Mouse (Mus musculus): Measurements from ENCODE around the gene Espn.

Gene Espn

DNA sequence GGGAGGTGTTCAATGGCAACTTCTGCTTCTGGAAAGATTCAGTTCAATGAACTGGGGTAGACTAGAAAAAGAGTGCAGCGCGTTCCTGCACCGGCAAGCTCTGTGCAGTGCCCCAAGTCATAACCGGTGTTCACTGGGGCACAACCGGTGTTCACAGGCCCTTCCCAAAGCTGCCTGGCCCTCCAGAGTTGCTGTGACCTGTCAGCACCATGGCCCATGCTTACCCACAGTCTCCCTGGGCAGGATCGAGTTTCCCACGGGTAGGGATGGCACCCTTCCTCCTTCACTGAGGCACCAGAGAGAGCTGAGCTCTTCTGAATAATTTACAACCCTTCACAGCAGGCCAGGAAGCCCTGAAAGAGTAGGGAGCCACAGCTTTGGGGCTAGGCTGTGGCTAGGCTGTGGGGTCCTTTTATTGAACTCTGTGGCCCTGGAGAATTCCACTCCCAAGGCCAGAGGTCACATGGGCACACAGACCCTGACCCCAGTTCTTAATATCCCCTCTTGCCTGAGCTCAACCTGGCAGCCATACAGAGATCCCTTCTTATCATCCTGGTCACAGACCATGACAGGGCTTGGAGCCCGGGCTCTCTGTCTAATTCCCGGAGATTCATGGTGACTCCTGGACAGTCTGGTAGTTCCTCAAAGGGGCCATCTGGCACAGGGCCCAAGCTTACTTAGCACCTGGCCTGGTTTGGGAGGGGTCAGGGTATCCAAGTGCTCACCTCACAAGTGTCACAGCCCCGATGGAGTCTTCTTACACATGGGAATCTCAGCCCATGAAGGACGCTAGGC is 5.9 kb downstream of the Espn start:
- DNase-seq, result no peak

DNA sequence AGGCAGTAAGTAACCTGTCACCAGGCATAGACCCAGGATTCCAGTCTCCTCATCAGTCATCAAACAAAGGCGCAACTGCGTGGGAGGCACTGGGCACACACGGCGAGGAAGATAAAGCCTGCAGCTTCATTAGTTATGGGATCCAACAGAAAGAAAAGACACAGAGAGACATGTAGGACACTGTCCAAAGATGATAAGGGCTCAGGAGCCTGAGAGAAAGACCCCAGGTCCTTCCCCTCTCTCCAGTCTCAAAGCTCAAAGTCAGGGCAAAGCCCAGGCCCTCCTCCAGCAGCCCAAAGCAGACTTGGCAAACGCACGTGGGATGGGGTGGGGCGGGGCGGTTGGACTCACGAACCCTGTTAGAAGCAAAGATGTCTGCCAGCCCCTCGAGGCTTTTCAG is 6.7 kb downstream of the Espn start:
- DNase-seq, result no peak

DNA sequence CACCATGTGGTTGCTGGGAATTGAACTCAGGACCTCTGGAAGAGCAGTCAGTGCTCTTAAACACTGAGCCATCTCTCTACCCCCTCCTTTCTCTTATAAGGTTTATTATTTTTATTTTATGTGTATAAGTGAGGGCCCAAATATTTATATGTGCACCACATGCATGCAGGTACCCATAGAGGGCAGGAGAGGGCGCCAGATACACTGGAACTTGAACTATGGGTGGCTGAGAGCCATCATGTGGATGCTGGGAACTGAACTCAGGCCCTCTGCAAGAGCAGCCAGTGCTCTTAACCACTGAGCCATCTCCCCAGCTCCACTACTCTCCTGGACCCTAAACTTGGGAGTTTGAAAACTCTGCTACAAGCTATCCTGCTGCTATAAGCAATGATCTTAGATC is 8.5 kb downstream of the Espn start:
- DNase-seq, result no peak

DNA sequence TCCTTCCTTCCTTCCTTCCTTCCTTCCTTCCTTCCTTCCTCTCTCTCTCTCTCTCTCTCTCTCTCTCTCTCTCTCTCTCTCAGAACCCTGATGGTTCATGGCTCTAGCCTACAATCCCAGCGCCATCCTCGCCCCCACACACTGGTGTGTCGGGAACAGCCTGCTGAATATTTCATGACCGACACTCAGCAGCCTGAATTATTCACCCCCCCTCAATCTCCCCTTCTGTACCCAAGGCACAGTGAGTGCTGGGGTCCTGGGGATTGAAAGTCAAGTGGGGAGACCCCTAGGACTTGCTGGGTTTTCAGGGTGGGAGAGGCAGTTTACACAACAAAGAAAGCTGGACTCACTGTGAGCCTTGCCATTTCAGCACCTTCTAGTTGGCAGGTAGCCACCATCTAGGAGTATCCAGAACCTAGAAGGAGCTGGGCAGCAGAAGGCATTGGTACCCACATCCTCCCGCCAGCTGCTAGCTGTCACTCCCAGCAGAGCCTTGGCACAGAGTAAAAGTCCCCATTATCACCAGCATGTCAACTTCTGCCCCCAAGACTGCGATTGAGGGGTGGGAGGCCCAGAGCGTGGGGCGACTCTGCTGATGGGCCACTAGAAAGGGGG is 10.5 kb downstream of the Espn start:
- DNase-seq, result no peak

DNA sequence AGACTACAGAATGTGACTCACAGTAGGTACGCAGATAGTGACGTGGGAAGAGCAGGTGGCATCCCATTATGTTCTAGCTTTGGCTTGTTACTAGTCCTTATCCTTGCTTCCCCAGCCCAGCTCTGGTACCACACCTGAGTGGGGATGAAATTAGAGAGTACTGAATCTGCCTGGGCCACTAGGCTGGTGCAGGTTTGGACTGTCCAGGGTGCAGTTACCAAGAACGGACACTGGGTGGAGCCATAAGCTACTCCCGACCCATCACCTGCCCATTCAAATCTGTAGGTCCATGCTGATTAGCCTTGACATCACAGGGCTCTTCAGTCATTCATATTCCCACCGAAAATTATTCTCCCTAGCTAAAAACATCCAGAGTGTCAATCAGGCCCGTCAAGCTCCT is 11.7 kb downstream of the Espn start:
- DNase-seq, result peak; percentile 63

DNA sequence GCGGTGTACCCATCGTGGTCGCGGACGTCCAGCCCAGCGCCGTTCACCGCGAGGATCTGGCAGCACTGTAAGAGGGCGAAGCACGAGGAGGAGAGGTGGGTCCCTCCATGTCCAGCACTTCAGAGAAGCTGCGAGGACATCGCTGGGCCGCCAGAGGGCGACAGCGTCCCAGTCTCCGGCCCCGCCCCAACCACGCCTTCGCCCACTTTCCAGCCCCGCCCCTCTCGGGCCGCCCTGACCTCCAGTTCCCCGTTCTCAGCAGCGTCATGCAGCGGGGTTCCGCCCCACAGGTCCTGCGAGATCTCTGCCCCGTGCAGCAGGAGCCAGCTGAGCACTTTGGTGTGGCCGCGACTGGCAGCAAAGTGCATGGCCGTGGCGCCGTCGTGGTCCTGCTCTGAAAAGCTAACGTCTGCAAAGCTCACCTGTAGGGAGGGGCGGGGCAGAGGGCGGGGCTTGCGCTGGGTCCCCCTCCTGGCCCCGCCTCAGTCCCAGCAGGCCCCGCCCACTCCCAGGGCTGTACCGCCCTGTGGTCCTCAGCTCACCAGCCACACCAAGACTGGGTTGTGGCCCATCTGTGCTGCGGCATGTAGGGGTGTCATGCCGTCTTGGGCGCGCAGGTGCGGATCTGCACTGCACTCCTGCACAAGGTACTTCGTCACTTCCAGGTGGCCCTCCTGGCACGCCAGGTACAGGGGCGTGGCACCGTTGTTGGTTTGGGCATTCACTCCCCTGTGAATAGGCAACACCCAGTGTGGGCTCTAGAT is 13.5 kb downstream of the Espn start:
- DNase-seq, result peak; percentile 92

DNA sequence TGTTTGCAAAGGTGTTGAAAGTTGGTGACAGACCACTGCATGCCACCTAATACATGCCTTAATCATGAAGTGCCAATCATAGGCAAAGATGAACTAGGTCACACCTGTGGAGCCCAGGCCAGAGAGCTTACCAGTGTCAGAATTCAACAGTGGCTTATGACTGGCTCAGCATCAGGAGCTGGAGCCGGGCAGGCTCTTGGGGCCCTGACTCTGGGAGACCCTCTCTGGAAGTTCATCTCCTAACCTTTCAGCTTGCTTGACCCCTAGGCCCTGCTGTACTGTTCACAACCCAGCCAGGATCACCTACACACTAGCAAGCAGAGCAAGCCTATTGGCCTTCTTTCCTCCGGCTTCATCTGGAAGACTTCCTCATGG is 15.3 kb downstream of the Espn start:
- no peak for DNase-seq

DNA sequence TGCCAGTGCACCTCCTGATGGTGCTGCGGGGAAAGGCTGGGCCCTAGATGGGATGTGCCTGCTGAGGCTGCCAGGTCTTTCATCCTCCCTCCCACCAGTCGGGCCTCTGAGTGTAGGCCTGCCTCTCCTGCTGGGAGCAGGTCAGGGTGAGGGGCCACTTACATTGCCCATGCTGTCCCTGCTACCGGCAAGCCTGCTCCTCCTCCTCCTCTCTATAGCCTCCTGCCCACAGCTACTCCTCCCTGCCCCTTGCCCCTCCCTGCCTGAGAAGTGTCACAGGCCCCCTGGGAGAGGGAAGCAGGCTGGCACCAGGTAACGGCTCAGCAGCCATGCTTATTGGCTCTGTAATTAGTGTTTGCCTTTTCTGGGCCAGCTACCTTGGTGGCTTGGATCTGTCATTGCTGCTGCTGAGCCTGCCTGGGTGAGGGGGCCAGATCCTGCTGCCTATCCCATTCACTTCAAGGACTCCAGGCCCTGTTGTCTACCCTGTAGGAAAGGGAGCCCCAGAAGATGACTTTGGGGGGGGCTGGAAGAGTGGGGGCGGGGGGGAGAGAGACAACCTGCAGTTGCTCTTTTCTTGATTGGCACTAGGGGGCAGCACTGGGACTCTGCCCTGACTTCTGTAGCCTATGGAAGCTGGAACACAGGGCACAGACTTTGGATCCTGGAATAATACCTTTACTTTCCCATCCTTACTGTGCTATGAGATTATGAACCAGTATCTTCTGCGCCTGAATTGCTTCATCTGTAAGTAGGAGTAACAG is 15.9 kb downstream of the Espn start:
- DNase-seq, result no peak

DNA sequence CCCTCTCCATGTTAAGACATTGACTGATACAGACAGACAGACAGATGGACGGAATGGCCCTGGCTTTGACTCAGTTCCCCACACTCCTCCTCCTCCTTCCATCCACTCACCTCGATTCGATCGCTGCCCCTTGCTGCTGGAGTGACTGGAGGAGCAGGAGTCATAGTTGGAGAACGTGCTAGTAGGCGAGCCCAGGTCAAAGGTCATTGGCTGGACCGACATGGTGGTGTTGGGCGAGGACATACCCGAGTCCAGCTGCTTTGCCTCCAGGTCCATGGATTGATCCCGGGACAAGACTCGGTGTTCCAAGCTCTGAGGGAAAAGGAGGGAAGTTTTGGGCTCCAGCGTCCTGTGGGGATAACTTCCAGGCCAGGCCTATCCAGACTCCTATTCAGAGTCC is 16.8 kb downstream of the Espn start:
- no peak for DNase-seq

DNA sequence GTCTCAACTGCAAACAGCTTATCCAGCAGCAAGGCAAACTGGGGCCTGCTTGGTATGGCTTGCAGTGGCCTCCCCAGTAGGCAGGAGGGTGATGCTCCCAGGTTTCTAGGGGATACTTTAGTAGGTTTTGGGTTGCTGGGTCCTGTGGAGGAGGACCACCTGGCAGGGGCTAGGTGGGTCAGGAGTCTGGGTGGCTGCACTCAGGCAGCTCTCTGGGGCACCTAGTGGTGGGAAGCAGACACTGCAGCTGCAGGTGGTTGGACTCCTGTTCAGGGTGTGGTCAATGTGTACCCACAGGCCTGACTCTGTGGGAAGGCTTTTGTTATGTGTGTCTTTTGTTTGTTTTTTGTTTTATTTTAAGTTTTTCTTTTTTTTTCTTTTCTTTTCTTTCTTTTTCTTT is 17.7 kb downstream of the Espn start:
- peak; percentile 66 for DNase-seq

DNA sequence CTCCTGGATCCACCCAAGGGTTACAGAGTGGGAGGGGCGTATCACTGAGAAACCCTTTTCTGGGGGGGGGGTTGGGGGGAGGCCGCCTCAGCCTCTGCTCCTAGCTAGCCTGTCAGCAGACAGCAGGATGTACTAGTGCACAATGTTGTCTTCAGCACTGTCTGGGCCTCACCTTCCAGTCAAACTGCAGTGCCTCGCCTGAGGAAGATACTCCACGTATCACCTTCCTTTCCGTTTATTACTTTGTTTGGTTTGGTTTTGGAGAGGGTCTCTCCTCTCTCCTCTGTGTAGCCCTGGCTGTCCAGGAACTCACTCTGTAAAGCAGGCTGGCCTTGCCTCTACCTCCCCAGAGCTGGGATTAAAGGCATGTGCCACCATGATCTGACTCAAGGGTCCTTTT is 19.0 kb downstream of the Espn start:
- DNase-seq, result no peak

DNA sequence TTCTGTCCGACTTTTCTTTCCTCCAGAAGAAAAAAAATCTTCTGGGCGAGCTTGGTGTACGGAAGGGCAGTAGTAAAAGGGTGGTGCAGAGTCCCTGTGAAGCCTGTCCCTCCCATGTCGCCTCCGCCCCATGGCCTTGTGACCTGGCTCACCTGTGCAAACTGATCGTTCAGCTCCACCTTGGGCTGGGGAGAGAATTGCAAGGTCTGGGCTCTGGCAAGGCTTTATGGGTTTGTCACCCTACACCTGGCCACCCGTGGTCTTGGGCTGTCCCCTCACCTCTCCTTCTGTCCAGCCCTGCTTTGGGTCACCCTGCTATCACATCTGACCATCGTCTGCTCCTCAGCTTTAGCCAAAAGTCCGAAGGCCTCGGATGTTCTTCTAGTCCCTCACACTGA is 19.4 kb downstream of the Espn start:
- DNase-seq, result no peak

DNA sequence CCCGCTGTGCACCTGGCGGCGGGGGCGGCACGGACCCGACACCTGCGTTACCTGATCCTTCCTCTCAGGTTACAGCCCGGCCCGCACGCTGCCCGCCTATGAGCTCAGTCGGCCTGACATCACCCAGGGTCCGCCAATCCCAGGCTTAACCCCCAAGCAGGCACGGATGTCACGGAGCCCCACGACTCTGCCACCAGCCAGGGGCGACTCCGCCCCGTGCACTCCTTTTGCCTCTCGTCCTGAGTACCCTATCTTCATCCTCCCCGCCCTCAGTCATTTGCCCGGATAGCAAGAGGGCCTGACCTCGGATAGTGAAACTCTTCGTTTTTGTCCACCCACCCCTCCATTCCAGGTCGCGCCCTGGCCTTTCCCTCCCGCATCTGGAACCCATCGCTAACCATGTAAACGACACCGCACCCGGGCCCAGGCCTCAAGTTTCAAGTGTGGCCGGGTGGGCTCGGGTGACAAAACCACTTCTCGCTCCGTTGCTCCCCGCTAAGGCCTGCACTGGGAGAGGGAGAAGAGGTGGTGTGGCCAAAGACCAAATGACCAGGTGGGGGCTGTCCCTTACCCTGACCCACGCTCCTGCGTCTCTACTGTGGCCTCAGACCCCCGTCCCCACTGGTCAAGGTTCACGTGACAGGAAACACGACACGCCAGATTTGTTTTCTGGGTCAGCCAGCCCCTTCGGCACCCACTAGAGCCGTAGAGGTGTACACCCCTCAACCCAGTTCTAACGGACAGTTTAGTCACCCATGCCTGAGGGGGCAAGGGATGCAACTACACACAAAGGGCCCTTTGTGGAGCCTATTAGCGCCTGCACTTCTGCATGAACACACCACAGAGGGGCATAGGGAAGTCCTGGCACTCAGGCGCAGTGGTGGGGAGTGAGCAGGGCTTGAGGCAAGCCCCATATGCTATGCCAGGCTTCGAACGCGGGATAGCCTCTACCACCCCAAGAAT is 20.1 kb downstream of the Espn start:
- DNase-seq, result no peak

DNA sequence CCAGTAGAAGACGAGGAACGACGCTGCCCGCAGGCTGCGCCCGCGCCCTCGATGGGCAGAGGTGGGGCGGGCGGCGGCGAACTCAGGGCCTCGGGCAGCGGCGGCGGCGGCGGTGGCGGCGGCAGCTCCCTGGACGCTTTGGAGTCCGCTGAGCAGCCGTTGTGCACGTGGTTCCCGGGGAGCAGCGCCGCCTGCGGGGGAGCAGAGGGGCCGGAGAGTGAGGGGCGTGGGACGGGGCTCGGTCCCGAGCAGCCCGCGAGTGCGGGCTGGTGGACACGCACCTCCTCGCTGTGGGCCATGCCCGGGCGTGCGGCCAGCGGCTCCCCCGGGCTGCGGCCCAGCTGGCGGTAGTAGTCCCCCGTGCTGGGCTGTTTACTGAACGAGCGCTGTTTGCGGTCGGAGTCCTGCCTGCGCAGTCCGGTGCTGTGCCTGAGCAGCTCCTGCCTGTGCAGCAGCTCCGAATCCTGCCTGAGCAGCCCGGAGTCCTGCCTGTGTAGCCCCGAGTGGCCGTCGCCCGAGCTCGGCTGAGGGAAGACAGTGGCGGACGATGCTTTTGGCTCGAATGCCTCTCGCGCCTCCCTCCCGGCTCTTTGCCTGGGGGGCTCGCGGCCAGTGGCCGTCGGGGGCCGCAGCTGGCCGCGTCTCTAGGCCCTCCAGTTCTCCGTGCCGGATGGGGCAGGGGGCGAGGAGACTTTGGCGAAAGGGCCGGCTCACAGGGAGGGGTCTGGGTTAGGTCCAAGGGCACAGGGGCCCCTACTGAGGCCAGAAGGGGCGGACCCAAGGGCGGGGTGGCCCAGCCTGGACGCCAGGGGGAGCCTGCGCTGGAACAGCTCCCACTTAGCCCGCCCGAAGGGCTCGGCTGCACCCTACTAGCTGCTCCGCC is 21.2 kb downstream of the Espn start:
- peak; percentile 75 for DNase-seq

DNA sequence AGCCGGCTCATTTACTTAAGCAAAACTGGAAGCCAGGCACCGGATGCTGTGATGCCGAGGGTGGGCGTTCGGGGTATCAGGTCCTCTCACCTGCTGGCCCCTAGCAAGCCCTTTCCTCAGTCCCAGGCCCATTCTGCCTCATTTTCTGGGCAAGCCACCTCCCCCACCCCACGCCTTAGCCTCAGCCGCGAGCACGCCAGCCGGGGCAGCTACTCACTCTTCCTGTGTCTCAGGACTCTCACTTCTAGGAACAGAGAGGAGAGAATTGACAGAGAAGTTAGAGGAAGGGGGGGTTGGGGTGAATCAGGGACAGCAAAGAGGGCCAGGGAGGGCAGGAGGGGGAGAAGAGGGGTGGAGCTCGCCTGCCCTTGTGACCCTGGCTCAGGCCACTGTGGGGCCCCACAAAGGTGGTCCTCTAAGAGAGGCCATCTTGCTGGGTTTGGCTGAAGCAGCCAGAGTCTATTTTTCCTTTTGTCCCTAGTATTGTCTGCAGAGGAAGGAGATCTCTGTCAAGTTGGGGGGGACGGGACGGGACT is 22.7 kb downstream of the Espn start:
- no peak for DNase-seq

DNA sequence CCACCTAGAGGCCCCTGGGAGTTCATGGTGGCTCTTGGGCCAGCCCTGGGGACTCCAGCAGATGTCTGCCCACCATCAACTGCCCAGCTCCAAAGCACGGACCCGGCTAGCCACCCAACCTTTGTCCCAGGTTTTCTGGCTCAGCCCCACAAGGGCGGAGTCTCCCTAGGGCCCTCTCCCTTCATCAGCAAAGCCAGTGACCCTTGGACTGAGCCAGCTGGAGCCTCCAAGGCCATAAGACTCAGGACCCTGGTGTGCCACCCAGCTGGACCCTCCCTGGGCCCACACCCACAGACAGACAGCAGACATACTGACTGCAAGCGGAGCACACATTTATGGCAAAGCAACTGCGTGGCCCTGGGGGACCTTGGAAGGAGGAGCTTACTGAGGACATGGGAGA is 23.4 kb downstream of the Espn start:
- no peak for DNase-seq

DNA sequence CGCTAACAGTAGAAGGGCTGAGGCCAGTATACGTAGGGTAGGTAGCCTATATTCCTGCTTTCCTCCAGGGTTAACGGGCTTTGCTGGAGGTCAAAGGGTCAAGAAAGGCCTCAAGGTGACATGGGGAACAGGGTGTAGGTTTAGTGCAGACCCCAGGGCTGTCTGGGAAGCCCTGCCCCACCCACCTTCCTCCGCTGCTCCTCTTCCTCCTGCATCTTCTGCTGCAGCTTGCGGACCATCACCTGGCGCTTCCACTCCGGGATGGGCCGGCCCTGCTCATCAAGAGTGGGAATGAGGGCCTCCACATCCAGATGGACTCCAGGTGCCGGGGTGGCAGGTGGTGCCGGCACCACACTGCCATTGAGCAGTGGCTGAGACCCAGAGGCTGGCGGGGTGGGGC is 24.3 kb downstream of the Espn start:
- DNase-seq, result no peak

DNA sequence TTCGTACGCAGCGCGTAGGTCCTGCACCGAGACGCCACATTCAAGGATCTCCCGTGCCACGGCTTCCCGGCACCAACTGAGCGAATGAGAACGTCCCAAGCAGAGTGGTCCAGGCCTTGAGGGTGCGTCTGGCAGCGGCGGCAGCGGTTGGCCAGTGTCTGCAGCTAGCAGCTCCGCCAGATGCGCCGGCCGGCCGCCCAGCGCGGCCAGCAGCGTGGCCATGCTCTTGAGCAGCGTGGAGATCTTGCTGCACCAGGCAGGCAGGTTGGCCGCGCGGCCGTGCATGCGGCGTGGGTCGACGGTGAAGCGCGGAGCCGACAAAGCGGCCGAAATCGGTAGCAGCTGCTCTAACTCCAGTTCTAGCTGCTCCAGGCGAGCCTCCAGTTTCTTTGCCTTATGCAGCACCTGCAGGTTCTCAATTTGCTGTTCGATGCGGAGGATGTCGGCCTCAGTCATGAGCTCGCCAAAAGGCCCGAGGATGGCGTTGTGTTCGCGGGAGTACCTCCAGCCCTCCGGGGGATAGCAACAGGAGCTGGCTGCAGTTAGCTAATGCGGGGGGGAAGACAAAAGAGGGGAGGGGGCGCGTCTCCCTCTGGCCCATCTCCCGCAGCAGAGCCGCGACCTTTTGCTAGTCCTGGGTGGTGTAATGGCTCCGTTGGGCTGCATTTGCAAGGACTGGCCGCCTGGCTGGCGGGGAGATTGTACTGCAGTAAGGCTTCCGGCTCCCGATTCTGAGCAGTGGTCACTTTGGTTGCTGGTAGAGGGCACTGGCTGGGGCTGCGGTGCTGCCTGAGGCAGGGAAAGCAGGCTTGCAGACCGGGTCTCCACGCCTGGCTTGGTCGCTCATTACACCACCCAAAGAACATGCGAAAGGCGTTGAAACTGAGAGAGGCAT is 25.9 kb downstream of the Espn start:
- no peak for DNase-seq

DNA sequence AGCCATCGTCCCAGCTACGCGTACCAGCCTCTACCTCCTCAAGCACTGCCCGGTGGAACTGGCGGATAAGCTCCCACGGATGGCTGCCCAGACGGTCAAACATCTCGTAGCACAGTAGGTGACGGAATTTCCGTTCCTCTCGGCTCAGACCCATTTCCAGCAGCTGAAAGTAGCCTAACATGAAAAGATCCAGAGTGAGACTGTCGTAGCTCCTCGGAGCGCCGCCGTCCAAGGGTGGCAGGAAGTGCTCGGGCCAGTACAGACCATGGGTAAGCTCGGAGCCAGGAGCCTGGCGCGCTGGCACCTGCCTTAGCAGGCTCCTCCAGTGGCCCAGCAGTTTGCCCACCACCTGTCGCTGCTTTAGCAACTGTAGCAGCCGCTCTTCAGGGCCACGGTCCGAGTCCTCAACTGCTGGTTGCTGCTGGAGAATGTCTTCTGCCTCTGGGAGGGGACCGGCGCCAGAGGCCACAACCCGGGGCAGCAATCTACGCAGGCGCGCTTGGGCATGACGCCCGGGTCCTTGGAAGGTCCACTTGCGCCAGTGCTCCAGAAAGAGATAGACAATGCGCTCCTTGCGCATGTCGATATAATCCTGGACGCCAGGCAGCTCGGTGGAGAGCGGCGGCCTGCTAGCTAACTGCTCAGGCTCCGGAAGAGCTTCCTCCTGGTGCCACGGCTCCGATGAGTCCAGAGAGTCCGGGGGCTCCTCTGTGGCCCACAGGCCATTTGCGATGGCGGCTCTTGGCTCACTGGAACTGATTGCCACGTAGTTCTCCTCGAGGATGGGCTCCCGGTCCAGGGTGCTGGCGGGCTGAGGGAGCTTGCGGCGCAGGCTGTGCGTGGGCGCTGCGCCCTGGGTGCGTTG is 26.8 kb downstream of the Espn start:
- peak; percentile 67 for DNase-seq
